Mouse (Mus musculus) adrenal gland, postnatal 25 days (tissue): ENCODE data around the gene Ccdc85c. TPM values are rescaled to one million over a fixed set of nuclear protein-coding genes. Genes with fewer than 3 reads are reported as not detected.

Source experiments
- DNase-seq: peaks from one replicate; pipeline ENCODE4 v3.0.0; 2021; ENCODE audit warnings: mixed read lengths
- long read RNA-seq: library from polyadenylated mRNA; stranded (forward); transcript quantifications from one replicate; pipeline ENCODE4 v2.0.0, GENCODE M21; 2021
- total RNA-seq: library from RNA; stranded (reverse); gene quantifications from 2 replicates; pipeline ENCODE4 v1.2.3, GENCODE M21; 2021

The Ccdc85c gene
- total RNA-seq, result 19.4 and 19.9 TPM in 2 replicates
- long read RNA-seq, full-length matches to known transcripts, result 2 of 12 reads
- long read RNA-seq, partial matches to known transcripts, result 1 of 12 reads
- long read RNA-seq, other reads (novel, unspliced or antisense), result 9 of 12 reads

DNA sequence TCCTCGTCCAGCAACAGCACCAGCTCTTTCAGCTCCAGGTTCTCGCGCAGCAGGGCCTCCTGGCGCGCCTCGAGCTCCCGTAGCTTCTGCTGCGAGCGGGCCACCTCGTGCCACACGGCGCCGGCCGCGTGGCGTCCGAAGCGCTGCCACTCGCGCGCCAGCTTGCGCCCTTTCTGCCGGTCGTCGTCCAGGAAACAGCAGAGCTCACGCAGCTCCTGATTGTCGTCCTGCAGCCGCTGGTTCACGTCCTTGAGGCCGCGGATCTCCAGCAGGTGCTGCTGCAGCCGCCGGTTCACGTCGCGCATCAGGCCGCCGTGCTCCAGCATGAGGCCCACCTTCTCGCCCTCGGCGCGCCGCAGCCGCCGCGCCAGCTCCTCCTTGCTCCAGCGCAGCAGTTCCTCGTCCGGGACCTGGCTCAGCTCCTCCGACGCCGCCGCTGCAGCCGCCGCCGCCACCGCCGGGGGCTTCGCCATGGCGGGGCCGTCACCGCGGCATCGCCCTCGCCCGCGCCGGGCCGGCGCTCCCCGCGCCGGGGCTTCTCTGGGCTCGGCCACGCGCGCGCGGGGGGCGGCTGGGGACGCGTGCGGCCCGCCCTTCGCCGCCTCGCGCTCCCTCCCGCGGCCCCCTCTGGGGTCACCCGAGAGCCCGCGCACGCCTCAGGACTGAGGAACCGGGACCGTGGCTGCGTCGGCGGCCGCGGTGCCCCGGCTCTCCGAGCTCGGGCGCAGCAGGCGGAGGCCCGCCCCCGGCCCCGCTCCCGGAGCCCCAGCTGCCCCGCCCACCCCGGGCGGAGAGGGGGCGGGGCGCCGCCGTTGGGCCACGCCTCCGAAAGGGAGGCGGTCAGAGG, at the start of gene Ccdc85c:
Ccdc85c (minus strand) TSS at position 765 of the 847 bp plus-strand sequence.
- DNase-seq, result peak; percentile 48

DNA sequence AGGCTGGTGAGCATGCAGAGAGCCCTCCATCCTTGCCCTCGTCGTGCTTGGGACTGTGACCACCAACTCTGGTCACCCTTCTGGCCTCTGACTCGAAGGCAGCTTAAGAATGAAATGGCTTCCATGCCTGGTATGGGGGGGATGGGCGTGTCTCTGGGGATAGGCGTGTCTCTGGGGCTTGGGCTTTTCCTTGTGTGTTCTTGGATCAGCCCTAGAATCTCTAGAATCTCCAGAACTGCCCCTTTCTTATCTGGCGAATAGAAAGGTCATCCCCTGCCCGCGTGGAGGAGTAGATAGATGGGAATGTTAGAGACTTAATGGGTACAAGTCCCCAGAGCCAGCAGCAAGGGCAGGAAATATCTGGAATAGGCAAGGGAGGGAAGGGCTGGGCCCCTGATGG, 44.9 kb upstream of the Ccdc85c start:
- DNase-seq, result no peak

DNA sequence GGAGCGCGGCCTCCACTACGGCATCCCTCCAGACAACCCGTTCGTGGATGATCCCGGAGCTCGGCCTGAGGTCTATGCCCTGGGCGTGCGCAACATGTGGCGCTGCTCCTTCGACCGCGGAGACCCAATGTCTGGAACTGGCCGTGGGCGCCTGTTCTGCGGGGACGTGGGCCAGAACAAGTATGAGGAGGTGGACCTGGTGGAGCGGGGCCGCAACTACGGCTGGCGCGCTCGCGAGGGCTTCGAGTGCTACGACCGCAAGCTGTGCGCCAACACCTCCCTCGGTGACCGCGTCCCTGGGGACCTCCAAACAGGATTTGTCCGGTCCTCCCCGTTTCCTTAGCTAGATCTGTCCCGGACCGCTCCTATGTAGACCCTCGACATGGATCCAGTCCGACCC, 43.3 kb upstream of the Ccdc85c start:
- no peak for DNase-seq

DNA sequence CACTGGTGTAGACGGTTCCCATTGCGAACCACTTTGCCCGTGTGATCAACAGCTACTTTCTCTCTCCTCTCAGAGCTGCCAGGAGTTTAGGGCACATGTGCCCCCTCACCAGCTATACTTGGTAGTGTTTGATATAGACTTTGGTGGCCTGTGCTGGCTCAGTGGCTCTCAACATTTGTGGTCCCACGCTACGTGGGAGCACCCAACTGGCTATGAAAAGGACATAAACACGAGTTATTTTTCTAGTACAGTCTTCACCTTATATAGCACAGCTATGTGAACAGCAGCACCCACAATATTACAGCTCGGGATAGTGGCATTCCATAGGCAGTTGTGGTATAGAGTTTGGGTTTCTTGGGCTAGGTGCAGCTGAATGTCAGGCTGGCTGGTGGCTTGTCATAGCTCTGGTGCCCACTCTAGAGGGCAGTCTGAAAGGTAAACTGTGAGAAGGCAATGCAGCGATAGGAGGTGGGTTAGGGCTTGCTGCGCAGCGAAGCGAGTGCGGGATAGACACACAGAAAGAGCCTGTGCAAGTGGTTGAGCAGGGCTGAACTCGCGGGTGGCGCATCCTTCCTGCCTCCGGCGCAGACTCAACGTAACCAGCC, 42.7 kb upstream of the Ccdc85c start:
- no peak for DNase-seq

DNA sequence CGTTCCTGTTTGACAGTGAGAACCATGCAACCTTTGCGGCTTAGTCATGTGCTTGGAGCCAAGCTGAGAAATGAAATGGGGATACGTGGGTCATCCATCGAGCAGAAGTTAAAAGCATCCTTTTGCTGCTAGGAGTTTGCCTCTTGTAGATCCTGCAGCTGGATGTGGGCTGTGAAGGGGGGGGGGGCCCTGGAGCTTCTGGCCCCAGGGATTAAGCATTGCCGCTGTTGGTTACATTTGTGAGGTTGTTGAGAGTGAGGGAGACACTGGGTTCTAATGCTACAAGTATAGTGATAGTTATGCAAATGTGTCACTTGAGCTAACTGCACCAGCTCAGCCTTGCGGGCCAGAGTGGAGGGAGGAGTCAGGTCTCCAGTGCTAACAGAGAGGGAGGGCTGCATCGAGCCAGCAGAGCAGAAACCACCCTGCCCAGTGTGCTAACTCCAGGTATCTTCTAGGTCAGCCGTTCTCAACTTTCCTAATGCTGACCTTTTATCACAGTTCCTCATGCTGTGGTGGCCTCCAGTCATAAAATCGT, 42.0 kb upstream of the Ccdc85c start:
- no peak for DNase-seq

DNA sequence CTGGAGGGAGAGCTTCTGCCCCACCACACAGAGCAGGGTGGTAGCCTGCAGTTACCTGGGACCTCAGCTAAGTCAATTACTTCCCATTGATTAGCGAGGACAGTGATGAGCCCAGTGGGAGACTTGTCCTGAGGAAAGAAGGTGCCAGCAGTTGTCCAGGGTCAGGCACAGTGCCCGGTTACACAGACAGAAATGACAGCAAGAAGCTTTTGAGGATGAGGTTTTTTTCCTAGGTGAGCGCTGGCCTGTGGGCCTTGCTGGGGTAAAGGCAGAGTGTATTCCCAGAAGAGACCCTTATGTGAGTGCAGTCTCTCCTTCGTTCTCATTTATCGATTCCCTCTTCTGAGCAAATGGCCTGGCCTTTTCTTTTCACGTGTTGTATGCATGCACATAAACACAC, 41.4 kb upstream of the Ccdc85c start:
- no peak for DNase-seq

DNA sequence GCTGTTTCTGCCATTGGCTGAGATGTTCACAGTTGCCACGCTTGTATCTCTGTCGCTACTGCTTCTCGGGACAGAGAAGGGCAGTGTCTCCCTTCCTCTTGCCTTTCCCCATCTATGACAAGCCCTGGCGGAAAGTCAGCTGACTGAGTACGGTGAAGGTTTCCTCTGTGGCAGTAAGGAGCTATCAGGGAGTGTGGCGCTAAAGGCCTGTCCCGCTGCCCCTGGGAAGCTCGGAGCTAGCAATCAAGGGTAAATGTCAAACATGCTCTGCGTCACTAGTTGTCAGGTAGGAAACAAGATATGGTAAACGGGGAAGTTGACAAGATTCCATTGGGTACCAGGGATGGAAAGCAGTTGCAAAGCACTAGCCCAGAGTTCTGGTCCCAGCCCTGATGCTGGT, 40.6 kb upstream of the Ccdc85c start:
- no peak for DNase-seq

DNA sequence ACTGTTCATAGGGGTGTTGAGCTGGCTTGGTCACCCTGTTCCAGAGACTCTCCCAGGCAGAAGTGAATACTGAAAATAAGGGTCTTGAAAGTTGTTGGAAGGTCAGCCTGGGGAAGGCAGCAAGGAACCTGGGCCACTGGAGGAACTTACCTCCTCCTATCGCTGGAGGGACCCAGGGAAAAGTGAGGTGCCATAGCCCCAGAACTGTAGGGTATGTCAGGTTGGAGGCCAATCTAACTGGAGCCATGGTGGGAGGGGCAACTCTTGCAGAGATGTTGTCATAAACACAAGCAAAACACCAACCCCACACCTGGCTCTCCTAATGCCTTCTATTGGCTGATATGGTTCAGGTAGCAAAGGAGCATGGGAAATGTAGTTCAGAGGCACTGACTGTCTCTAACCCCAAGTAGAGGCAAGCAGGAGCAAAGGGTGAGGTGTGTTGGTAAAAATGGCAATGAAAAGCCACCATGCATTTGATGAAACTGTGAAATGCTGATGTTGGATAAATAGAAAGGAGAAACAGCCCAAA, 38.1 kb upstream of the Ccdc85c start:
- no peak for DNase-seq

DNA sequence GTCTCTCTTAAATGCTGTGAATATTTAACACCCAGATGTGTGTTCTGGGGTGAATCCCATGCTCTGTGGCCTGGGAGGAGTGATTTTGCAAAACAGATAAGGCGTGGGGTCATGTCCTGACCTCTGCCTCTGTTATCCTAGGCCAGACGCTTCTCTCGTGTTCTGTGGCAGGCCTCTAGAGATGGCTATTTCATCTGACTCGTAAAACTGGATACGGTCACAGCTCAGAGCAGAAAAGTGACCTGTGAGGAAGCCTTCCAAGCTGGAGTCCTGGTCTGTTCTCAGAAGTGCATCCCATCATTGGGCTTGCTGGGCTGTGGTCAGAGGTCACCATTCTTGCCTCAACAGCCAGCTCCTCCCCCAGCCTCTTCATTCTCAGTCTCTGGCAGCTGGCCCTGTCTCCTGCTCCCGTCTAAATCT, 37.2 kb upstream of the Ccdc85c start:
- DNase-seq, result no peak

DNA sequence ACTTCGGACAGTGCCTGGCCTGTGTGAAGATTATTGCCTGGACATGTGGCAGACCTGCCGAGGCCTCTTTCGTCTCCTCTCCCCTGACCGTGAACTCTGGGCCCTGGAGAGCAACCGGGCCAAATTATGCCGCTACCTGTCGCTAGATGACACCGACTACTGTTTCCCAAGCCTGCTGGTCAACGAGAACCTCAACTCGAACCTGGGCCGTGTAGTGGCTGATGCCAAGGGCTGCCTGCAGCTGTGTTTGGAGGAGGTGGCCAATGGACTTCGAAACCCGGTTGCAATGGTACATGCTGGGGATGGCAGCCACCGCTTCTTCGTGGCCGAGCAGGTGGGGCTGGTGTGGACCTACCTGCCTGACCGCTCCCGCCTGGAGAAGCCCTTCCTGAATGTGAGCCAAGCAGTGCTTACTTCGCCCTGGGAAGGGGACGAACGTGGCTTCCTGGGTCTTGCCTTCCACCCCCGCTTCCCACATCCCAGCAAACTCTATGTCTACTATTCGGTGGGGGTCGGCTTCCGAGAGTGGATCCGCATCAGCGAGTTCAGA, 36.6 kb upstream of the Ccdc85c start:
- DNase-seq, result no peak

DNA sequence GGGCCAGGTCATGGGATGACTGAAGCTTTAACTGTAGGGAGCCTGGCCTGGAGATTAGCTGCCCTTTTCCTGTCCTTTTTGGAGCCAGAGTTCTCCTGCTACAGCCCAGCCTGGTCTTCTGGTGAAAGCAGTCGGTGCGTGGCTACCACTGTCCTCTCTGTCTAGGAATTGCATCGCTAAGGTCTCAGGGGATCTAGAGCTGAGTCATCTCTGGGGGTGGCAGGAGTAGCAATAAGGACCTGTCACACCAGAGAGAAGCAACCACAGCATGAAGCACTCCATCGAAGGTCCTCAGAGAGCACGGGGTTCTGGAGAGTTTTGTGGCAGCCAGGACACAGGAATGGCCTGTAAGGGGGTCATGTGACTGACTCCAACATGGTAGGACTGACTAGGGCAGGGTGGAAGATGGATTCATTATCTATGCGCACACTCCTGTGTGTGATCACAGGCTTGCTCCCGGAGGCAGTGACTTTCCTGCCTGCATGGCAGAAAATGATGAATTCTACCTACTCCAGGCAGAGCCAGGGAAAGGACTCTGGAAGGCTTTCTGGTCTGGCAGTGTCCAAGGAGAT, 35.3 kb upstream of the Ccdc85c start:
- no peak for DNase-seq

DNA sequence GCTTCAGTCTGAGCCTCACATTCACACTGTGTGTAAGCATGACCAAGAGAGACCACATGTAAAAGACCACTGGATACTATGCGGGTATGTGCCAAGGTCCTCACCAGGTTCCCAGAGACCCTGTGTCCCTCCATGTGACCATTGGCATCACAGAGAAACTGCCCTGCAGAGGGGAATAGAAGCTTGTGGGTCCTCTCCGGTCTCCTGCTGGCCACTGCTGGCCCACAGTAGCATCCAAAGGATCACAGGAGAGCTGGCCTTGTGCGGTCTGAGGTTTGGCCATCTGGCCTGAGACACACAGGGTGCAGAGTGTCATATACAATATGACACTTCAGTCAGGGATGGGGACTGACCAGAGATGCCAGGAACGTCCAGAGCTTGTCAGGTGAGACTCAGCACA, 34.8 kb upstream of the Ccdc85c start:
- DNase-seq, result no peak

DNA sequence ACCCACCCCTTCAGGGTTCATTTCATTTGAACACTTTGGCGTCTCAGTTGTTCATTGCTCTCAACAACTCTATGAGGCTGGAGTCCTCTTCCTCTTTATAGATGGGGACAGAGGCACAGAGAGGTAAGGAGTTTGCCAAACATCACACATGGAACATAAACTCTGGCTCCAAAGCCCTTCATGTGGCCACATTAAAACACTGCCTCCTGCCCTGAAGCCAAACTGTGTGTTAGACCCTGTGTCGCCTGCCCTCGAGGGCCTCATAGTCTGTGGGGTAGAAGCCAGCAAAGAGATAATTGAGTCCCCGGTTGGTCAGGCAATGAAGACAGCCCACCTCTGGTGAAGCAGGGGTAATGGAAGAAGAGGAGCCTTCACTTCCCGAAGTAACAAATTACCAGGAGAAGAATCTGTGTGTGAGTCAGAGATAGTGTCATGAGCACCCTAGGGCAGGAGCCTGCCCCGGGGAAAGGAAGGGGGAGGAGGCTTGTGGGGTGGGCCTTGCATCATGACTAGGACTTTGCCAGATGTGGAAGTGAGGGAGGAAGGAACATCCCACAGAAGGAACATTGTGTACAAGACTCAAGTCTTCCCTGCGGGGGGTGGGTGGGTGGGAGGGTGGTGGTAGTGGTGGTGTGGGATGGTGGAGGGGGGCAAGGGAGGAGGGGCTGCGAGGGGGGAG, 34.0 kb upstream of the Ccdc85c start:
- DNase-seq, result peak; percentile 30

DNA sequence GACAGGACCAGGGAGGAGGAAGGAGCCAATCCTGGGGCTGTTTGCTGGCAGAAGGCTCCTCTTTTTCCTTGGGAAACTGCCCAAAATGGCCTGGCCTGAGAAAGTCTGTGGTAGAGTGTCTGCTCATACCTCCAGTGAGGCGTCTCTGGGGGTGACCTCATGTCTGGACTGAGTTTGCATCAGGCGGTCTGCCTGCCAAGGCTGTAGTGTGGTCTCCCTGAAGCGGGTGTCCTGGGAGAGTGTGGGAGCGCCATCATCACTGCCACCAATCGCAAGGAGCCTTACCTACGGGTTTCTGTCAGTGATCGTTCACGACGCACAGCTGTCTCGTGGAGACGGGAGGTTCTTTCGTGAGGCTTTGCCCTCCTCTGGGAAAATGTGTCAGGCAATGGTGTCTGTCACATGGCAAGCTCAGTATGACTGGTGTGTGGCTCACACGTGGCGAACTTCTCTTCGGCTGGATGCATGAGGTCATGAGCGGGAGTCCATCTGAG, 33.2 kb upstream of the Ccdc85c start:
- DNase-seq, result no peak

DNA sequence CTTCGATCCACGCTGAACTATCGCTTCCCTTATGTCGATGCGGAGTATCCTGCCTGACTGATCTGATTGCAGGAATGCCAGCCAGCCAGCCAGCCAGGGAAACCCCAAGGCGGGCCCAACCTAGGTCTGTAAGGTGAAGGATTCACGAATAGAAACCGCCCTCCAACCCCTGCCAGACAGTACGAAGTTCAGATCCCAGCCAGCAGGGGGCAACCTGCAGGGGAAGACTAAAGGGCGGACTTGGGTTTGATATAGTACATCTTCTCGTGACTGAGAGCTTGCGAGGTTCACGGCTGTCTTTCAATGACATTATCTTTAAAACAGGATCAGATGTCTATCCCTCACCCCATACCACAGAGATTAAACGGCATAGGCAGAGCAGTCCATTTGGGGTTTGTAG, 32.3 kb upstream of the Ccdc85c start:
- peak; percentile 65 for DNase-seq

DNA sequence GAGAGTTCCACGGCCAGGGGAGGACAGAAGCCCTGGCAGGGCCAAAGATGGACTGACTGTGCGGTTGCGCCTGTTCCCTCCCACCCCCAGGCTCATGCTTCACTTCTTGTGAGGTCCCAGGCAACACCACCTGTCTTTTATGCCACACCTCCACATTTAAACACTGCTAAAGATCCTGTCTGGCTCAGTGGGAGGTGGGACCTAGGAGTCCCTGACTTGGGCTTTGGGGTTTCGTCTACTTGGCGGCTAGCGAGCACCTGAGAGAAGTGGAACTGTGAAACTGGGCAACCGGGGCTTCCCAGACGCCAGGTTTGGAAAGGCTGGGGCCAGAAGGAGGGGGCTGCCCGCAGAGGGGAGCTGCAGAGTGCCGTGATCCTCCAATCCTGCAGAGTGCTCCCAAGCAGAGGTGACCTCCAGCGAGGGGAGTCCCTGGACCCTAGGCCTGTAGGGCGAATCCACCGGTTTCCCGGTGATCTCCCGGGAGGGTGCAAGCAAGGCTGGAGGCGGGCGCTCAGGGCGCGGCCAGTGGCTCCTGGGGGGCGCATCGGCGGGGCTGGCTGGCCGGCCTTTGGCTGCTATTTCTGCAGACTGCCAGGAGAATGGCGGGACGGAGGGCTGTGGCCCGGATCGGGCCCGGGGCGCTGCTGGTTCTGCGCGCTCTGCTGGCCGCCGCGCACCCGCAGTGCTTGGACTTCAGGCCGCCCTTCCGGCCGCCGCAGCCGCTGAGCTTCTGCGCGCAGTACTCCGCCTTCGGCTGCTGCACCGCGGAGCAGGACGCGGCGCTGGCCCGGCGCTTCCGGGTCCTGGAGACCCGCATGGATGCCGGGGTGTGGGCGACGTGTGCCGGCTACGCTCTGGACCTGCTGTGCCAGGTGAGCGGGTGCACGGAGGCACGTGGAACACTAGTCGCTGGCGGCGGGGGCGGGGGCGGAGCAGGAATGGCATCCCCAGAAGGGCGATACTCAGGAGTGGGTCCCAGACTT, 30.9 kb upstream of the Ccdc85c start, which contains the start of gene Hhipl1:
Hhipl1 (plus strand) TSS at position 459 of the 983 bp plus-strand sequence.
- peak; percentile 50 for DNase-seq

DNA sequence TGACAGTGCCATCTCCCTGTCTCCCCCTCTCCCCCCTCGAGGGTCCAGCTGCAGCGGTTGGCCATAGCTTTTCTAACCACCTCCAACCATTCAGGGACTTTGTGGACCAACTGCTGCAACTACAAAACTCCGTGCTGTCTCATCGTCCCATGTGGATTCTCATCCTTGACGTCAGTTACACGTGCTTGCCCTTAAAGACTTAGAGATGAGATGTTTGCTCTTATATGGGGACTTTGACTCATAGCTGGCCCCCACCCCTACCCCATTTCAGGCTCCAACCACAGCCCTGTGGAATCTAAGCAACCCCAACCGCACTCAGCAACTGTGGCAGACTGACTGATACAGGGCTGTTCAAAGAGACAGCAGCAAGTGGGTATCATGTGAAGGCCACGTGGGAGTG, 29.9 kb upstream of the Ccdc85c start:
- no peak for DNase-seq

DNA sequence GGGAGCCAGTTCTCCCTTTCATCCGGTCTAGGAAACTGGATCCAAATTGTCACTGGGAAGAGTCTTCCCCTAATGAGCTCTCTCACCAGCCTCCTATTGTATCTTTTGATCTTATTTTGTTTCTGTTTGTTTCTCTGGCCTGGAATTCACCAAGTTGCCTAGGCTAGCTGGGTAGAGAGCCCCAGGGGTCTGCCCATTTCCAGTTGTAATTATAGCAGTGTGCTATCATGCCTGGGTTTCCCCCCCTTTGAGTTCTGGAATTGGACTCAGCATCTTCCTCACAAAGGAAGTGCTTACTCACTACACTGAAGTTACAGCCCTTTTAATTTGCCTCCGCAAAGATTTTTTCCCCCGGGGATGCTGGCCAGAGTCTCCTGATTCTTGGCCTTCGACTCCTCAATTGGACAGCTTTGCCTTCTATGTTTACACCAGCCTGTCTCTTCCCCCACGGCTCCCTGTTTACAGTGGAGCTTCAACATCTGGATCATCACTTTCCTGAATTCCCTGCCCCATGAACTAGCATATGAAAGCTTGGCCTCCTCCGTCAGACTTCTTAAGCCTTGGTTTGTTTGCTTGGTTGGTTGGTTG, 28.6 kb upstream of the Ccdc85c start:
- no peak for DNase-seq

DNA sequence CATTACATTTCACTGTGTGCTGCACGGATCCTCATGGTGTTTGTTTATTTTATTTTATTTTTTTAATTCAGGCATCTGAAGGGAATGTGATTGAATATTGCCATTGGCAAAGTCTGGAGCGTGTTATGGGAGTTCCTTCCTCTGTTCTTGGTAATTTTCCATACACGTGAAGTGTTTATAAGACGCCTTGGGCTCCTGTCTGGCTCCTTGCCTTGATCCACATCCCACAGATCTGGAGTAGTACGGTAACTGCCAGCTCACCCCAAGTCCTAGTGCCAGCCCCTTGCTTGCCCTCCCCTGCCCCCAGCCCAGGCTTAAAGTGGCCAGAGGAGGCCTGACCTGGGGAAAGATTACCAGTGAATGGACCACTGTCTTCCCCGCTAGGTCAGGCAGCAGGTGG, 25.8 kb upstream of the Ccdc85c start:
- DNase-seq, result no peak

DNA sequence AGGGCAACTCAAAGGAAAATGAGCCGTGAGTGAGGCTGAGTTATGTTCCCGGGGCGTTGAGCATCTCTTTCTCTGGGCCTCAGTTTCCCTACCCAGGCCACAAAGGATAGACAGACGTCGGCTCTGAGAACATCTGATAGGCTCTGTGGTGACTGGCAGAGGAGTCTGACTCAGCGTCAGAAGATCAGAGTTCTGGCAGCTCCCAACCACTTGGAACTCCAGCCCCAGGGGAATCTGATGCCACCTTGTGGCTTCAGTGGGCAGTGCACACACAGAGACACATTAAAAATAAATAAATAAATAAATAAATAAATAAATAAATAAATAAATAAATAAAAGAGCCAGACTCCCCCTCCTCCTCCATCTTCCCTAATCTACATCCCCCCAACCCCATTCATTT, 21.8 kb upstream of the Ccdc85c start:
- no peak for DNase-seq
